Comparison of ENCODE assay signal across 8 mouse cellular contexts in the genomic region with DNA sequence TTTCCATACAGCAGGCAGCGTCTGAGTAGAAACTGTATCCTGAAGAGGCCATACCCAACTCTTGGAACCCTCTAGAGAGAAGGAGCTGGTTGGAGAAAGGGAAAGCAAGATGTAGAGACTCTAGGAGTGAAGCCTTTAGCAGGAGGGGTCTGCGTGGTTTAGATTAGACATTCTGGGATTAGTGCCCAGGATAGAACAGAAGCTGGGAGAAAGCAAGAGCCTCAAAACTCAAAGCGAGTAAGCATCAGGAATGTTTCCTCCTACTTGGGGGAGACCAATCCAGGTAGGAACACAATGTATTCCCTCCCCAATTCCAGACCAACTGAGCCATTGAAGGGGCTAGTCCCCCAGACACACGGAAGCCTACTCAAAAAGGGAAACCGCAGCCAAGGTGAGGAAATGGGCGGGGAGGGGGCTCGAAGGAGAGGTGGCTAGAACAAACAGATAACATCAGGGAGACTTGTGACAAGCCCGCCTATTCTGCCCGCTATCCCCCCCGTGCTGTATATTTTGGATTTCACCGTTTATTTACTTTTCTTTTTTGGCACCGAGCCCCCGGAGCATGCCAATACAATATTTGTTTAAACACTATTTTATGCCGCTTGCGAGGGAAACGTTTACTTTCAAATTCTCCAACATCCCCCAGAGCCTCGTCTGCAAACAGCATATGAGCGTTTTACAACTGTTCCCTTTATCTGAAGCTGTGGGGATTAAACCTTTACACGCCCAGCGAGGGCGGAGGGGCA. TPM values are rescaled to one million over a fixed set of nuclear protein-coding genes. Genes with fewer than 3 reads are reported as not detected.
A peak's percentile ranks its signal among the peaks of the same experiment; 100 is the strongest.
DNase-seq lines count a peak whose midpoint lies in the region; ATAC-seq and TF ChIP-seq lines count a peak whose summit lies in the region.

No protein-coding gene starts in this region.

- no peak for ATAC-seq in embryonic facial prominence, embryonic 14.5 days (ENCODE audit: low read depth)
- ATAC-seq in intestine, postnatal 0 days, result no peak
- ATAC-seq in neural tube, embryonic 12.5 days (ENCODE audit: low FRiP score, low read depth), result no peak

- no peaks in the 10 kb centered on the region for H3K9me3 ChIP-seq in embryonic facial prominence, embryonic 14.5 days (ENCODE audit: control insufficient read depth, low read length)
- no peaks in the 10 kb centered on the region for H3K9me3 ChIP-seq in intestine, postnatal 0 days (ENCODE audit: control insufficient read depth)
- no peaks in the 10 kb centered on the region for H3K9me3 ChIP-seq in neural tube, embryonic 12.5 days

- H3K27ac ChIP-seq in liver, adult 2 months (replicated peaks; ENCODE audit: insufficient read depth, low read depth, low read length), result no peak overlapping the region
- peak overlapping the region; percentile 97 for H3K27ac ChIP-seq in embryonic facial prominence, embryonic 14.5 days (replicated peaks; ENCODE audit: low read depth, low read length)
- H3K27ac ChIP-seq in intestine, postnatal 0 days (ENCODE audit: low read depth, low read length), result peak overlapping the region; percentile 28; the same call in 1 of the 2 replicates
- peak overlapping the region; percentile 12; the same call in 1 of the 2 replicates for H3K27ac ChIP-seq in neural tube, embryonic 12.5 days

- H3K36me3 ChIP-seq in liver, adult 2 months (ENCODE audit: control insufficient read depth, insufficient read depth, low read length), result no peaks in the 10 kb centered on the region
- no peaks in the 10 kb centered on the region for H3K36me3 ChIP-seq in embryonic facial prominence, embryonic 14.5 days (ENCODE audit: control insufficient read depth, insufficient read depth, low read length)
- no peaks in the 10 kb centered on the region for H3K36me3 ChIP-seq in intestine, postnatal 0 days (ENCODE audit: control insufficient read depth, insufficient read depth)
- H3K36me3 ChIP-seq in neural tube, embryonic 12.5 days, result no peaks in the 10 kb centered on the region

- H3K4me2 ChIP-seq in embryonic facial prominence, embryonic 14.5 days (ENCODE audit: low read depth, low read length), result peak overlapping the region; percentile 90
- peak overlapping the region; percentile 77 for H3K4me2 ChIP-seq in intestine, postnatal 0 days (replicated peaks; ENCODE audit: low read depth)
- peak overlapping the region; percentile 71 for H3K4me2 ChIP-seq in neural tube, embryonic 12.5 days (replicated peaks)

- no peak overlapping the region for H3K9ac ChIP-seq in liver, adult 2 months (ENCODE audit: low read depth, low read length)
- peak overlapping the region; percentile 80 for H3K9ac ChIP-seq in embryonic facial prominence, embryonic 14.5 days (ENCODE audit: low read depth, low read length)
- H3K9ac ChIP-seq in intestine, postnatal 0 days (ENCODE audit: low read depth, low read length), result no peak overlapping the region
- peak overlapping the region; percentile 68 for H3K9ac ChIP-seq in neural tube, embryonic 12.5 days

- no peaks in the 10 kb centered on the region for H3K4me1 ChIP-seq in liver, adult 2 months (ENCODE audit: control insufficient read depth, insufficient read depth, low read length)
- H3K4me1 ChIP-seq in embryonic facial prominence, embryonic 14.5 days (ENCODE audit: control insufficient read depth, insufficient read depth, low read length), result peaks cover 50% of the 10 kb centered on the region
- no peaks in the 10 kb centered on the region for H3K4me1 ChIP-seq in intestine, postnatal 0 days (replicated peaks; ENCODE audit: control insufficient read depth, insufficient read depth, low read length)
- H3K4me1 ChIP-seq in neural tube, embryonic 12.5 days, result peaks cover 56% of the 10 kb centered on the region

- no peaks in the 10 kb centered on the region for H3K79me2 ChIP-seq in liver, adult 2 months (ENCODE audit: control insufficient read depth, insufficient read depth, low read length)

- TF ChIP-seq CTCF in liver, adult 2 months (IDR thresholded peaks at IDR 0.05; ENCODE audit: low read depth, low read length), result no peak
- TF ChIP-seq CTCF in intestine, postnatal 0 days (IDR thresholded peaks at IDR 0.05; ENCODE audit: low read depth), result no peak

- H3K27me3 ChIP-seq in liver, adult 2 months (ENCODE audit: control insufficient read depth, insufficient read depth, low read length), result peaks cover 18% of the 10 kb centered on the region; the same call in 1 of the 2 replicates
- no peaks in the 10 kb centered on the region for H3K27me3 ChIP-seq in embryonic facial prominence, embryonic 14.5 days (replicated peaks; ENCODE audit: control insufficient read depth, insufficient read depth, low read length)
- peaks cover 55% of the 10 kb centered on the region for H3K27me3 ChIP-seq in intestine, postnatal 0 days (replicated peaks; ENCODE audit: control insufficient read depth, insufficient read depth, low read length)
- H3K27me3 ChIP-seq in neural tube, embryonic 12.5 days (replicated peaks), result no peaks in the 10 kb centered on the region; the same call in 1 of the 2 replicates

- DNase-seq in liver, adult 2 months (ENCODE audit: extremely low read depth, low read depth, low spot score), result peak; percentile 10
- DNase-seq in liver, result no peak
- peak; percentile 84 for DNase-seq in embryonic facial prominence, embryonic 14.5 days (ENCODE audit: low spot score)
- no peak for DNase-seq in right cerebral cortex, adult 2 months (ENCODE audit: low spot score in 2 of 2)
- no peak for DNase-seq in spleen, adult 18-20 months
- no peak for DNase-seq in natural killer cell, adult 2 months (ENCODE audit: low spot score in 2 of 2)

- WGBS in liver, adult 2 months, result 6% methylated on average over 21 of the region's 21 CpGs
- 3% methylated on average over 21 of the region's 21 CpGs for WGBS in embryonic facial prominence, embryonic 14.5 days
- WGBS in intestine, postnatal 0 days, result 2% methylated on average over 21 of the region's 21 CpGs
- 4% methylated on average over 21 of the region's 21 CpGs for whole genome bisulfite sequencing in neural tube, embryonic 12.5 days

- H3K4me3 ChIP-seq in liver, adult 2 months (ENCODE audit: insufficient read depth, low read depth, low read length), result no peak overlapping the region; the same call in 1 of the 2 replicates
- H3K4me3 ChIP-seq in embryonic facial prominence, embryonic 14.5 days (ENCODE audit: low read depth, low read length), result peak overlapping the region; percentile 63
- H3K4me3 ChIP-seq in intestine, postnatal 0 days (ENCODE audit: low read depth, low read length), result peak overlapping the region; percentile 53
- H3K4me3 ChIP-seq in neural tube, embryonic 12.5 days, result peak overlapping the region; percentile 56

- no peak for TF ChIP-seq POLR2A in liver, adult 2 months (IDR thresholded peaks at IDR 0.05; ENCODE audit: extremely low read depth, insufficient read depth, low read length)

RNA-seq across cellular contexts. Expression of gene Gli2, which starts 2.1 kb away (rescaled TPM):
- 0.07 TPM in 1 of 2 replicates, not detected in the other for total RNA-seq in liver, adult 2 months (2014; rRNA removed)
- polyA plus RNA-seq in liver, adult 2 months (2012; rRNA removed), result 0.02 and 0.10 TPM in 2 replicates
- 14.7 and 15.1 TPM in 2 replicates for polyA plus RNA-seq in embryonic facial prominence, embryonic 14.5 days (2014; fragmentation: Nextera tagmentation; extraction: Ambion mirVana)
- polyA plus RNA-seq in intestine, postnatal 0 days (2015; fragmentation: Nextera tagmentation; extraction: Ambion mirVana), result 2.1 and 3.8 TPM in 2 replicates
- 5.6 and 6.6 TPM in 2 replicates for polyA plus RNA-seq in neural tube, embryonic 12.5 days (2016; fragmentation: Nextera tagmentation; extraction: Ambion mirVana)

Comparison
In these comparisons a context has a peak if more than half of its experiments do, and no peak if none do; other contexts are left out.
1. DNase-seq: peak in liver, adult 2 months (single experiment) and embryonic facial prominence, embryonic 14.5 days (single experiment); none in liver (single experiment), right cerebral cortex, adult 2 months (0 of 2), spleen, adult 18-20 months (0 of 2) and natural killer cell, adult 2 months (0 of 2).
2. H3K9ac ChIP-seq: peak in embryonic facial prominence, embryonic 14.5 days (single experiment) and neural tube, embryonic 12.5 days (single experiment); none in liver, adult 2 months (single experiment) and intestine, postnatal 0 days (single experiment).
3. Peak in every context shown above with its lines, with median percentiles within 50 percentile points of each other: H3K4me2 ChIP-seq.